Mouse (Mus musculus) embryo, embryonic 10.5 days (tissue): ENCODE measurements around the gene Kpnb1.

ENCODE experiments used
- DNase-seq: peaks from one replicate; pipeline ENCODE4 v3.0.0-alpha.2; 2015; ENCODE audit warnings: low spot score

The Kpnb1 gene

GRCm38 (mm10) chr11:97185704-97186614 lies 1.7 kb downstream of the Kpnb1 start:
- DNase-seq: no peak

- DNase-seq: peak; percentile 18
Observed at GRCm38 (mm10) chr11:97184875-97185274, 2.8 kb downstream of the Kpnb1 start.

- no peak for DNase-seq
Observed at GRCm38 (mm10) chr11:97182446-97182845, 5.2 kb downstream of the Kpnb1 start.

- DNase-seq: no peak
Observed at GRCm38 (mm10) chr11:97181061-97181460, 6.6 kb downstream of the Kpnb1 start.

GRCm38 (mm10) chr11:97178198-97178597 lies 9.5 kb downstream of the Kpnb1 start:
- DNase-seq: no peak

- peak; percentile 73 for DNase-seq
Observed at GRCm38 (mm10) chr11:97176851-97177250, 10.8 kb downstream of the Kpnb1 start.

- no peak for DNase-seq
Observed at GRCm38 (mm10) chr11:97175499-97175898, 12.2 kb downstream of the Kpnb1 start.

- no peak for DNase-seq
Observed at GRCm38 (mm10) chr11:97160341-97160740, 27.3 kb downstream of the Kpnb1 start.

GRCm38 (mm10) chr11:97156999-97157398 lies 30.7 kb downstream of the Kpnb1 start:
- no peak for DNase-seq

- peak; percentile 55 for DNase-seq
Observed at GRCm38 (mm10) chr11:97152662-97153287, 34.9 kb downstream of the Kpnb1 start.

- peak; percentile 53 for DNase-seq
Observed at GRCm38 (mm10) chr11:97152023-97152426, 35.7 kb downstream of the Kpnb1 start.

GRCm38 (mm10) chr11:97151343-97151801 lies 36.3 kb downstream of the Kpnb1 start, which contains the start of gene Tbkbp1:
Gene Tbkbp1 (minus strand): TSS chr11:97151495.
- no peak for DNase-seq

- DNase-seq: peak; percentile 87
Observed at GRCm38 (mm10) chr11:97150411-97151330, 37.0 kb downstream of the Kpnb1 start.

GRCm38 (mm10) chr11:97149995-97150410 lies 37.7 kb downstream of the Kpnb1 start:
- DNase-seq: peak; percentile 47

GRCm38 (mm10) chr11:97149026-97149425 lies 38.7 kb downstream of the Kpnb1 start:
- DNase-seq: no peak

- DNase-seq: no peak
Observed at GRCm38 (mm10) chr11:97148591-97148990, 39.1 kb downstream of the Kpnb1 start.

- no peak for DNase-seq
Observed at GRCm38 (mm10) chr11:97147333-97147732, 40.3 kb downstream of the Kpnb1 start.

- DNase-seq: peak; percentile 89
Observed at GRCm38 (mm10) chr11:97146724-97147123, 41.0 kb downstream of the Kpnb1 start.

- DNase-seq: no peak
Observed at GRCm38 (mm10) chr11:97145951-97146350, 41.7 kb downstream of the Kpnb1 start.

- DNase-seq: no peak
Observed at GRCm38 (mm10) chr11:97145320-97145719, 42.4 kb downstream of the Kpnb1 start.

GRCm38 (mm10) chr11:97143196-97143900 lies 44.3 kb downstream of the Kpnb1 start:
- no peak for DNase-seq
